Mouse (Mus musculus) hindbrain, embryonic 12.5 days (tissue): ENCODE results near the gene Slc17a9. TPM values are rescaled to one million over a fixed set of nuclear protein-coding genes. Genes with fewer than 3 reads are reported as not detected.

Experiments used
- ATAC-seq: fragments of 200-750 bp; cut with Nextera tagmentation; 2 replicates; pipeline ENCODE4 v1.8.0; 2017; ENCODE audit warnings: moderate TSS enrichment; ENCODE audit not compliant: low FRiP score
- H3K27ac ChIP-seq: fragments of 300-500 bp; sonication (generic); 2 replicates; pipeline ENCODE4 v1.5.1; 2016; ENCODE audit warnings: mild to moderate bottlenecking
- H3K27me3 ChIP-seq: fragments of 300-500 bp; sonication (generic); 2 replicates; pipeline ENCODE4 v1.6.1; 2016; ENCODE audit warnings: mild to moderate bottlenecking
- H3K36me3 ChIP-seq: fragments of 300-500 bp; sonication (generic); 2 replicates; pipeline ENCODE4 v1.6.1; 2016; ENCODE audit warnings: mild to moderate bottlenecking
- H3K4me1 ChIP-seq: fragments of 300-500 bp; sonication (generic); 2 replicates; pipeline ENCODE4 v1.6.1; 2016
- H3K4me2 ChIP-seq: fragments of 300-500 bp; sonication (generic); replicated peaks from 2 replicates; pipeline ENCODE4 v1.6.1; 2016; ENCODE audit warnings: mild to moderate bottlenecking
- H3K4me3 ChIP-seq: fragments of 300-500 bp; sonication (generic); 2 replicates; pipeline ENCODE4 v1.5.1; 2016; ENCODE audit warnings: mild to moderate bottlenecking
- H3K9ac ChIP-seq: fragments of 300-500 bp; sonication (generic); 2 replicates; pipeline ENCODE4 v1.6.1; 2016; ENCODE audit warnings: mild to moderate bottlenecking, moderate library complexity
- H3K9me3 ChIP-seq: fragments of 300-500 bp; sonication (generic); replicated peaks from 2 replicates; pipeline ENCODE4 v1.6.1; 2016; ENCODE audit warnings: mild to moderate bottlenecking
- WGBS: fragments of 180-500 bp; shearing (Covaris S2); methylation state at CpG from one replicate; pipeline ENCODE4 v1.1.7; 2016; 5-methylcytosine and 5-hydroxymethylcytosine counted together
- polyA plus RNA-seq: library from polyadenylated mRNA; unstranded; fragments of >200 nt; fragmentation: Nextera tagmentation; extraction: Ambion mirVana; gene quantifications from 2 replicates; pipeline ENCODE4 v1.2.1, GENCODE M21; 2016

The Slc17a9 gene
- polyA plus RNA-seq, 1 experiment from 2014 or later = 0.80 TPM

DNA sequence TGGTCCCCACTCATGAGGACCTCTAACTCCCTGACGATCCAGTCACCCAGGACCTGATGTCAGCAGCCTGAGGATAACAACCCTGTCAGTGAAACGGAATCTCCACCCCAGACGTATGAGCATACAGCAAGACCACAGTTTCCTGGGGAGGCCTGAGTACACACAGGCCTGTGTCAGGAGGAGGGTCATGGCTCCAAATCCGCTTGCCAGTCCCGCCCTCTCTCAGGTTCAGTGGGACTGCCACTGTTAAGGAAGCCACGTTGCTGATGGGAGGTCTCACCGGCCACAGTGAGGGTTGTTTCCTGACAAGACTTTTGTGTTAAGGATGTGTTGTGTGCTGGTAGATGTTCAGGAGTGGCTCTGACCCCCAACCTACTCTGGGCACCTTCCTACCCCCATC, 16.4 kb downstream of the Slc17a9 start:
- no peak overlapping the region for H3K27ac ChIP-seq
- no peaks in the 10 kb centered on the region for H3K9me3 ChIP-seq
- H3K9ac ChIP-seq = no peak overlapping the region
- no peaks in the 10 kb centered on the region for H3K36me3 ChIP-seq
- no peak for ATAC-seq
- no peak overlapping the region for H3K4me2 ChIP-seq
- no peak overlapping the region for H3K4me3 ChIP-seq
- H3K4me1 ChIP-seq = peaks cover 2% of the 10 kb centered on the region
- WGBS = 77% methylated on average over 7 of the region's 7 CpGs
- no peaks in the 10 kb centered on the region for H3K27me3 ChIP-seq

DNA sequence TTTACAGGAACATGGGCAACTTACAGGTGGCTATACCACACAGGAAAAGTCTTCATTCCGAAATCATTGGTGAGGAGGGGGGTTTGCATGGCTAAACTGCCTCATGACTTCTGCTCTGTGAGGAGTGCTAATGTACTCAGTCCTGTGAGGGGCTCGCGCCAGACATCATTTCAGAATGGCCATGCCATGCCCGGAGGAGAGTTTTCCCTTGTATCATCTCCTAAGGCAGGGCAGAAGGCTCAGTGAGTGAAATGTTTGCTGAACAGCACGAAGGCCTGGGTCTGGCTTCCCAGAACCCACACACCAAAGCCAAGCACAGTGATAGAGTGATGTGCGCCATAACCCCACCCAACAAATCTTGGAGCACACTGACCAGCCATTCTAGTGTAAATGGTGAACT, 17.8 kb downstream of the Slc17a9 start:
- no peaks in the 10 kb centered on the region for H3K27me3 ChIP-seq
- H3K4me1 ChIP-seq = peaks cover 9% of the 10 kb centered on the region
- H3K4me2 ChIP-seq = no peak overlapping the region
- H3K4me3 ChIP-seq = no peak overlapping the region
- no peak overlapping the region for H3K27ac ChIP-seq
- no peaks in the 10 kb centered on the region for H3K9me3 ChIP-seq
- no peak overlapping the region for H3K9ac ChIP-seq
- ATAC-seq = no peak
- H3K36me3 ChIP-seq = no peaks in the 10 kb centered on the region
- WGBS = 86% methylated on average over 6 of the region's 6 CpGs

DNA sequence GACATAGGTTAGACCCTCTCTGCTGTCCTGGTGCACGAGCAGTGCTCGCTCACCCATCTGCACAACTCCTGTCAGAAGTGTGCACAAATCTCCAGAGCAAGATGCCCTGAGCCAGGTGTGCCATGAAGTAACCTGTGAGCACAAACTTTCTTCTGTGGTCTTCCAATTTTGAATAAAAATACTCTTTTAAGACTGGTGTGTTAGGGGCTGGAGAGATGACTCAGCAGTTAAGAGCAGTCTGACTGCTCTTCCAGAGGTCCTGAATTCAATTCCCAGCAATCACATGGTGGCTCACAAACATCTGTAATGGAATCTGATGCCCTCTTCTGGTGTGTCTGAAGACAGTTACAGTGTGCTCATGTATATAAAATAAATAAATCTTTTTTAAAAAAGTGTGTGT, 18.3 kb downstream of the Slc17a9 start:
- 87% methylated on average over 2 of the region's 2 CpGs for WGBS
- no peak overlapping the region for H3K4me3 ChIP-seq
- no peak overlapping the region for H3K4me2 ChIP-seq
- no peak overlapping the region for H3K9ac ChIP-seq
- no peaks in the 10 kb centered on the region for H3K36me3 ChIP-seq
- H3K27me3 ChIP-seq = no peaks in the 10 kb centered on the region
- no peak for ATAC-seq
- H3K9me3 ChIP-seq = no peaks in the 10 kb centered on the region
- no peak overlapping the region for H3K27ac ChIP-seq
- peaks cover 9% of the 10 kb centered on the region for H3K4me1 ChIP-seq

DNA sequence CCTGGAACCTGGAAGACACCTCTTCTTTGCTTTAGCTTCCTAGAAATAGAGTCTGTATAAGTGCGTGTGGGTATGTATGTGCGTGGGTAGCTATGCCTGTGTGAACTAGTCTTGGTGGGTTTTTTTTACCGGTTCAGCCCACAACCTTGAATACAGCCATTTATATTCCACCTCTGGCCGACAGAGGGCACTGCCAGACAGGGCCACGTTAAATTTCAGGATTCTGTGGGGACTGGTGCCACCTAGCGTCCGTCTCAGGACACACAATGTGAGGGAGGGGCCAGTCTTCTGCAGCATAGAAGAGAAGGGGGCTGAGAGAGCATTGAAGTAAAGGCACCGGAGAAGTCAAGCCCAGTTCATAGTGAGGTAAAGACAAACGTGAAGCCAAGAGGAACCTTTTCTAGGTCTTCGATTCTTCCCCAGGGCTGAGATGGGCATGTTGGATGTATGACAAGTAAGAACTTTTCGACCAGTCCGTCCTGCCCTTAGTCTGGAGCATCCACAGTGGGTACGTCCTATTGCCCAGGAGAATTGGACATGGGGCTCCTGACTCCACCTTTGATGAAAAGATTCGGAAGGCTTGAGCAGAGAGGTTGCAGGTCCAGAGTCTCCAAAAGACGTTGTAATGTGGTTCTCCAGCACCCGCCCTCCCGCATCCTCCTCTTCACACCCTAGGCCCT, 20.3 kb downstream of the Slc17a9 start:
- Histone ChIP-seq H3K4me1 (peaks cover 9% of the 10 kb centered on the region), H3K27ac (no peak overlapping the region), H3K36me3 (no peaks in the 10 kb centered on the region), H3K4me3 (no peak overlapping the region), H3K27me3 (no peaks in the 10 kb centered on the region), H3K9ac (no peak overlapping the region), H3K4me2 (no peak overlapping the region), H3K9me3 (no peaks in the 10 kb centered on the region)
- WGBS = 36% methylated on average over 17 of the region's 17 CpGs
- ATAC-seq = peak; percentile 52

- H3K9ac ChIP-seq = no peak overlapping the region
- no peak overlapping the region for H3K4me2 ChIP-seq
- no peaks in the 10 kb centered on the region for H3K36me3 ChIP-seq
- H3K4me1 ChIP-seq = peaks cover 9% of the 10 kb centered on the region
- no peaks in the 10 kb centered on the region for H3K9me3 ChIP-seq
- no peak overlapping the region for H3K27ac ChIP-seq
- WGBS = 21% methylated on average over 5 of the region's 5 CpGs
- no peaks in the 10 kb centered on the region for H3K27me3 ChIP-seq
- H3K4me3 ChIP-seq = no peak overlapping the region
- 0 out of 2 replicates have a peak, but pooled peaks have one; percentile 61 for ATAC-seq
Observed at GRCm38 (mm10) chr2:180746569-180747192, 21.6 kb downstream of the Slc17a9 start.

GRCm38 (mm10) chr2:180748904-180749303, 23.8 kb downstream of the Slc17a9 start:
- Histone ChIP-seq H3K4me2 (no peak overlapping the region), H3K9me3 (no peaks in the 10 kb centered on the region), H3K4me3 (no peak overlapping the region), H3K4me1 (peaks cover 9% of the 10 kb centered on the region), H3K27me3 (peaks cover 6% of the 10 kb centered on the region), H3K36me3 (no peaks in the 10 kb centered on the region), H3K27ac (no peak overlapping the region), H3K9ac (no peak overlapping the region)
- WGBS = 58% methylated on average over 5 of the region's 5 CpGs
- ATAC-seq = no peak

DNA sequence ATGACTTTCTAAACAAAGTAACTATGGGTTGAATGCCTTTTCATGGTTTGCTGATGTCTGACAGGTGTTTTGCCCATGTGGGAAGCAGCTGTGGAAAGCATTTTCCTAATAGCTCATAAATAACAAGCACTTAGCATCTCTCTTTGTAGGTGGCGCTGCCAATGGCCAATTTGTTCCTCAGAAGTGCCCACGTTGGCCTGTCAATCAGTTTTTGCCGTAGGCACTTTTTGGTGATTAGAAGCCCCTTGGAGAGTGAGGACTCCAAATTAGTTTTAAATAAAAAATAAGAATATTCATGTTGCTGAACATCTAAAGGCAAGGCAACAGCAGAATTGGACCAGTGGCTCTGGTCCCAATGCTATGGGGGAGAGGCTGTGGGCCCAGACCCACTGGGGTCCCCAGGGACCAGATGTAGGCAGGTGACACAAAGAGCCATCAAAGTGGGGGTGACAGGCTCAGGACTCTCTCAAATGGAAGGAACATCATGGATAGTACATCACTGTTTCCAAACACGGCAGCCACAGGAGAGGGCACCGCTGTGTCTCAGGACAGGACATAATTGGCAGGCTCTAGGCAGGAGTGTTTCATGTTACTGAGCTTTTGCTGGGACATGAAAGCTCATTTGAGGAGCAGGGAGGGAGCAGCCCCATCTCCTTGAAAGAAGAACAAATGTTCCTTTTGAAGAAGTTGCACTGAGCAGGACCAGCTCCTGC, 30.1 kb downstream of the Slc17a9 start:
- Histone ChIP-seq H3K9ac (no peak overlapping the region), H3K4me2 (no peak overlapping the region), H3K36me3 (no peaks in the 10 kb centered on the region), H3K27ac (no peak overlapping the region), H3K27me3 (peaks cover 6% of the 10 kb centered on the region), H3K9me3 (no peaks in the 10 kb centered on the region), H3K4me3 (no peak overlapping the region), H3K4me1 (peaks cover 27% of the 10 kb centered on the region)
- ATAC-seq = no peak
- WGBS = 56% methylated on average over 5 of the region's 5 CpGs

DNA sequence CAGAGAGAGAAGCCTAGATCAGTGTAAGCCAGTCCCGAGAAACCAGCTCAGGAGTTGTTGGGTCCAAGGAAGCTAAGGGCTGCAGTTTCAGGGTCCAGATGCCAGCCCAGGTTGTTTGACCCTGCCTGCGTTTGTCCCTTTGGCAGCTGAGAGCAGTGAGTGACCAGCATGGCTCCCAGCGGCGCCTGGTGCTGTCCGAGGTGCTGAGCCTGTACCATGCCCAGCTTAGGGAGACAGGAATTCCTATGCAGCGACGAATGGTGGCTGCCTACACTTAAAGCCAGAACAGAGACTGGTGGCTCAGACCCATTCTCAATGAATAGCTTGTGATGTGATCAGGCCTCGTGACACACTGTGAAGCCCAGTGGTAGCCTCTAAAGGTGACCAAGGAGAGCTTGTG, 30.8 kb downstream of the Slc17a9 start:
- Histone ChIP-seq H3K27me3 (peaks cover 6% of the 10 kb centered on the region), H3K4me3 (no peak overlapping the region), H3K4me1 (peaks cover 27% of the 10 kb centered on the region), H3K4me2 (no peak overlapping the region), H3K36me3 (no peaks in the 10 kb centered on the region), H3K9me3 (no peaks in the 10 kb centered on the region), H3K9ac (no peak overlapping the region), H3K27ac (no peak overlapping the region)
- 5% methylated on average over 8 of the region's 8 CpGs for WGBS
- no peak for ATAC-seq

GRCm38 (mm10) chr2:180756786-180757185, 31.7 kb downstream of the Slc17a9 start:
- H3K36me3 ChIP-seq = no peaks in the 10 kb centered on the region
- WGBS = 21% methylated on average over 2 of the region's 2 CpGs
- no peak overlapping the region for H3K9ac ChIP-seq
- ATAC-seq = no peak
- H3K27ac ChIP-seq = no peak overlapping the region
- peaks cover 6% of the 10 kb centered on the region for H3K27me3 ChIP-seq
- H3K9me3 ChIP-seq = no peaks in the 10 kb centered on the region
- H3K4me1 ChIP-seq = peaks cover 27% of the 10 kb centered on the region
- H3K4me2 ChIP-seq = no peak overlapping the region
- H3K4me3 ChIP-seq = no peak overlapping the region

GRCm38 (mm10) chr2:180758513-180759263, 33.6 kb downstream of the Slc17a9 start:
- ATAC-seq = peak; percentile 86
- Histone ChIP-seq H3K27me3 (no peaks in the 10 kb centered on the region), H3K9ac (no peak overlapping the region), H3K9me3 (no peaks in the 10 kb centered on the region), H3K27ac (peak overlapping the region; percentile 77), H3K4me3 (no peak overlapping the region), H3K4me1 (peaks cover 27% of the 10 kb centered on the region), H3K36me3 (no peaks in the 10 kb centered on the region), H3K4me2 (peak overlapping the region; percentile 11; the same call in 1 of the 2 replicates)
- 31% methylated on average over 15 of the region's 15 CpGs for WGBS

GRCm38 (mm10) chr2:180764986-180765385, 39.9 kb downstream of the Slc17a9 start:
- peaks cover 9% of the 10 kb centered on the region; the same call in 1 of the 2 replicates for H3K27me3 ChIP-seq
- H3K4me2 ChIP-seq = no peak overlapping the region
- peak overlapping the region; percentile 23; the same call in 1 of the 2 replicates for H3K27ac ChIP-seq
- 56% methylated on average over 11 of the region's 11 CpGs for WGBS
- no peak overlapping the region for H3K9ac ChIP-seq
- peaks cover 15% of the 10 kb centered on the region for H3K4me1 ChIP-seq
- peak; percentile 59 for ATAC-seq
- no peaks in the 10 kb centered on the region for H3K36me3 ChIP-seq
- no peak overlapping the region for H3K4me3 ChIP-seq
- H3K9me3 ChIP-seq = no peaks in the 10 kb centered on the region

- peak overlapping the region; percentile 23; the same call in 1 of the 2 replicates for H3K27ac ChIP-seq
- no peaks in the 10 kb centered on the region for H3K36me3 ChIP-seq
- 63% methylated on average over 7 of the region's 7 CpGs for WGBS
- H3K4me2 ChIP-seq = no peak overlapping the region
- H3K9ac ChIP-seq = no peak overlapping the region
- no peak overlapping the region for H3K4me3 ChIP-seq
- peaks cover 13% of the 10 kb centered on the region; the same call in 1 of the 2 replicates for H3K27me3 ChIP-seq
- H3K4me1 ChIP-seq = peaks cover 15% of the 10 kb centered on the region
- ATAC-seq = no peak
- no peaks in the 10 kb centered on the region for H3K9me3 ChIP-seq
Observed at GRCm38 (mm10) chr2:180765713-180766112, 40.6 kb downstream of the Slc17a9 start.
